Mouse (Mus musculus): ENCODE results near the gene 4930579G24Rik.
A peak's percentile ranks its signal among the peaks of the same experiment; 100 is the strongest.

4930579G24Rik gene

GRCm38 (mm10) chr3:79628561-79629415 is at the start of gene 4930579G24Rik:
TSS of gene 4930579G24Rik (plus strand) at chr3:79629079.
- peak; percentile 98 for DNase-seq (ENCODE audit: low spot score)

- no peak for DNase-seq (ENCODE audit: low spot score)
Measured at GRCm38 (mm10) chr3:79579891-79580575, 48.8 kb upstream of the 4930579G24Rik start.

- DNase-seq (ENCODE audit: low spot score) = peak; percentile 95
Measured at GRCm38 (mm10) chr3:79586804-79587203, 42.1 kb upstream of the 4930579G24Rik start.

- DNase-seq (ENCODE audit: low spot score) = no peak
Measured at GRCm38 (mm10) chr3:79589671-79590070, 39.2 kb upstream of the 4930579G24Rik start.

GRCm38 (mm10) chr3:79590863-79591792 is 37.8 kb upstream of the 4930579G24Rik start, which contains the start of gene Ppid:
TSS of gene Ppid (plus strand) at chr3:79591342.
- peak; percentile 78 for DNase-seq (ENCODE audit: low spot score)

- DNase-seq (ENCODE audit: low spot score) = no peak
Measured at GRCm38 (mm10) chr3:79591793-79592471, 36.9 kb upstream of the 4930579G24Rik start.

- DNase-seq (ENCODE audit: low spot score) = no peak
Measured at GRCm38 (mm10) chr3:79595468-79595867, 33.4 kb upstream of the 4930579G24Rik start.

- no peak for DNase-seq (ENCODE audit: low spot score)
Measured at GRCm38 (mm10) chr3:79609886-79610285, 19.0 kb upstream of the 4930579G24Rik start.

- no peak for DNase-seq (ENCODE audit: low spot score)
Measured at GRCm38 (mm10) chr3:79627484-79628181, 1.2 kb upstream of the 4930579G24Rik start.

- DNase-seq (ENCODE audit: low spot score) = no peak
Measured at GRCm38 (mm10) chr3:79628182-79628560, 708 bp upstream of the 4930579G24Rik start.

- DNase-seq (ENCODE audit: low spot score) = peak; percentile 76
Measured at GRCm38 (mm10) chr3:79629416-79629730, 494 bp downstream of the 4930579G24Rik start, which contains the start of gene Etfdh. TSS of gene Etfdh (minus strand) at chr3:79629500.

GRCm38 (mm10) chr3:79652129-79652528 is 23.2 kb downstream of the 4930579G24Rik start:
- no peak for DNase-seq (ENCODE audit: low spot score)

GRCm38 (mm10) chr3:79656682-79657081 is 27.8 kb downstream of the 4930579G24Rik start:
- DNase-seq (ENCODE audit: low spot score) = no peak

GRCm38 (mm10) chr3:79664787-79665408 is 36.0 kb downstream of the 4930579G24Rik start:
- DNase-seq (ENCODE audit: low spot score) = peak; percentile 66

- no peak for DNase-seq (ENCODE audit: low spot score)
Measured at GRCm38 (mm10) chr3:79670556-79670955, 41.7 kb downstream of the 4930579G24Rik start.

GRCm38 (mm10) chr3:79672188-79672587 is 43.3 kb downstream of the 4930579G24Rik start:
- DNase-seq (ENCODE audit: low spot score) = no peak

GRCm38 (mm10) chr3:79673082-79673481 is 44.2 kb downstream of the 4930579G24Rik start:
- DNase-seq (ENCODE audit: low spot score) = peak; percentile 83

GRCm38 (mm10) chr3:79674641-79675040 is 45.8 kb downstream of the 4930579G24Rik start:
- no peak for DNase-seq (ENCODE audit: low spot score)

GRCm38 (mm10) chr3:79676411-79676810 is 47.5 kb downstream of the 4930579G24Rik start:
- no peak for DNase-seq (ENCODE audit: low spot score)

Measured in layer of hippocampus, adult 11-12 months (tissue).